Mouse (Mus musculus): ENCODE data around the gene Pin1. TPM values are rescaled to one million over a fixed set of nuclear protein-coding genes. Genes with fewer than 3 reads are reported as not detected.
A peak's percentile ranks its signal among the peaks of the same experiment; 100 is the strongest.

The Pin1 gene
- total and polyA plus RNA-seq, 2 experiments from 2014 or later: 38.8 to 62.0 TPM

- DNase-seq (no peak), ATAC-seq (peak; percentile 8; the same call in 1 of the 2 replicates)
- 5% methylated on average over 8 of the region's 8 CpGs for WGBS
- no peaks in the 10 kb centered on the region for H3K9me3 ChIP-seq (ENCODE audit: low read length)
- no peaks in the 10 kb centered on the region for H3K27me3 ChIP-seq (ENCODE audit: insufficient read depth, low read length)
- no peak overlapping the region for H3K9ac ChIP-seq
- H3K4me1 ChIP-seq (ENCODE audit: insufficient read depth): 0 out of 2 replicates have a peak, but pooled peaks cover 4% of the 10 kb centered on the region
- H3K4me3 ChIP-seq (ENCODE audit: low read depth, low read length): no peak overlapping the region
- TF ChIP-seq CTCF (IDR thresholded peaks at IDR 0.05; ENCODE audit: low read depth): no peak
- peaks cover 57% of the 10 kb centered on the region for H3K36me3 ChIP-seq (ENCODE audit: insufficient read depth)
- H3K27ac ChIP-seq (ENCODE audit: low read depth, low read length): peak overlapping the region; percentile 40; the same call in 1 of the 2 replicates
- H3K4me2 ChIP-seq (ENCODE audit: low read depth): no peak overlapping the region
Measured at GRCm38 (mm10) chr9:20665925-20666324, 14.0 kb downstream of the Pin1 start.

DNA sequence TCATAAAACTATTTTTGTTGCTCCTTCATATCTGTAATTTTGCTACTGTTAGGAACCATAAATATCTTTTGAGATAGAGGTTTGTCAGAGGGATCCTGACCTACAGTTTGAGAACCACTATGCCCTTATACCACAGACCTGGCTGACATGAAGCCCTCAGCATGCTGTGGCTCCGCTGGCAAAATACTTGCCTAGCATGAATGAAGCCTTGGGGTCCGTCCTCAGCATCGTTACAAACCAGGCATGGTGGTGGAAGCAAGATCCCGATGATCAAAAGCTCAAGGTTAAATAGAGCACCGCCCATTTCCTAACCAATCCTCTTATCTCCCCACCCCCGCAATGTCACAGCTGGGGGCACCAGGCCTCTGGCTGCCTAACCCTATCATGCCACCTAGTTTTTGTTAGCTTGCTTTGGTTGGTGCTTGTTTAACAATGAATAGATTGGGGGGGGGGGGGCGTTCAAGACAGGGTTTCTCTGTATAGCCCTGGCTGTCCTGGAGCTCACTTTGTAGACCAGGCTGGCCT lies 14.7 kb downstream of the Pin1 start:
- WGBS: 14% methylated on average over 7 of the region's 7 CpGs
- H3K36me3 ChIP-seq (ENCODE audit: insufficient read depth): peaks cover 57% of the 10 kb centered on the region
- 0 out of 2 replicates have a peak, but pooled peaks cover 4% of the 10 kb centered on the region for H3K4me1 ChIP-seq (ENCODE audit: insufficient read depth)
- H3K9ac ChIP-seq: no peak overlapping the region
- no peak overlapping the region for H3K4me2 ChIP-seq (ENCODE audit: low read depth)
- no peak overlapping the region for H3K4me3 ChIP-seq (ENCODE audit: low read depth, low read length)
- H3K27me3 ChIP-seq (ENCODE audit: insufficient read depth, low read length): no peaks in the 10 kb centered on the region
- no peak overlapping the region for H3K27ac ChIP-seq (ENCODE audit: low read depth, low read length)
- no peak for TF ChIP-seq CTCF (IDR thresholded peaks at IDR 0.05; ENCODE audit: low read depth)
- DNase-seq (no peak), ATAC-seq (no peak)
- H3K9me3 ChIP-seq (ENCODE audit: low read length): no peaks in the 10 kb centered on the region

DNA sequence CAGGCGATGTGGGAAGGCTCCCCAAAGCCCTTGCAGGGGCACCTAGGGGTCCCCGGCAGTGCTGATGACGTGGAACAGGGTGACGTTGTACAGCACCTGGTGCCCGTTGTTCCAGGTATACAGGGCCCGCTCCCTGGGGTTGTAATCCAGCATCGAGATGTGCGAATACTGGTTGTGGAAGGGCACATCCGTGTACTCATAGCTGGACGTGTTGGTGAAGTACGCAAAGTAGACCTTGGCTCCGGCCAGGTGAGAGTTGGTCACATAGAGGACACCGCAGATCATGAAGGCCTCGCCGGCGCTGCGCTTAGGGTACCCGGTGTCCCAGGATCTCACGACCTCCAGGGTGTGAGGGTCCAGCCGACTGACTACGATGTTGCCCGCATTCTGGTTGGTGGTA lies 16.2 kb downstream of the Pin1 start:
- DNase-seq (no peak), ATAC-seq (no peak)
- 94% methylated on average over 22 of the region's 22 CpGs for WGBS
- no peak overlapping the region for H3K4me2 ChIP-seq (ENCODE audit: low read depth)
- H3K9me3 ChIP-seq (ENCODE audit: low read length): no peaks in the 10 kb centered on the region
- H3K4me3 ChIP-seq (ENCODE audit: low read depth, low read length): no peak overlapping the region
- H3K27ac ChIP-seq (ENCODE audit: low read depth, low read length): no peak overlapping the region
- no peak overlapping the region for H3K9ac ChIP-seq
- H3K27me3 ChIP-seq (ENCODE audit: insufficient read depth, low read length): no peaks in the 10 kb centered on the region
- peaks cover 51% of the 10 kb centered on the region for H3K36me3 ChIP-seq (ENCODE audit: insufficient read depth)
- 0 out of 2 replicates have a peak, but pooled peaks cover 4% of the 10 kb centered on the region for H3K4me1 ChIP-seq (ENCODE audit: insufficient read depth)
- no peak for TF ChIP-seq CTCF (IDR thresholded peaks at IDR 0.05; ENCODE audit: low read depth)

DNA sequence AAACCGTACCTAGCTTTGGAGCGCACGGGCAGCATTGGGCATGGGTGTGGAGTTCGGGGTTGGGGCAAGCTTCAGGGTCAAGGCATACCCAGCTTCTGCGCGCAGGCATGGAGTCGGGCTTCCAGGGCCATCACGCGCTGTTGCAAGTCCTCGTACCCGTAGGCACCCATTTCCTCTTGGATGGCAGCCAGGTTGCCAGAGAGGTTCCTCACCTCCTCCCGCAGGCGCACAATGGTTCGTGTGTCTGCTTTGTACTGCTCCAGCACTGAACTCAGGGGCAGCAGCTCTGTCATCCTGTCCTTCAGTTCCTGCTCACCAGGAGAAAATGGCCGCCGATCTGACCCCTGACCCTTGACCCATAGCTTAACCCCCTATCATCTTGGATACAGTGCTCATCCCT lies 20.2 kb downstream of the Pin1 start:
- Histone ChIP-seq H3K36me3 (ENCODE audit: insufficient read depth) (peaks cover 29% of the 10 kb centered on the region), H3K4me3 (ENCODE audit: low read depth, low read length) (no peak overlapping the region), H3K27ac (ENCODE audit: low read depth, low read length) (no peak overlapping the region), H3K9me3 (ENCODE audit: low read length) (no peaks in the 10 kb centered on the region), H3K27me3 (ENCODE audit: insufficient read depth, low read length) (no peaks in the 10 kb centered on the region), H3K9ac (no peak overlapping the region), H3K4me1 (ENCODE audit: insufficient read depth) (no peaks in the 10 kb centered on the region), H3K4me2 (ENCODE audit: low read depth) (no peak overlapping the region)
- no peak for ATAC-seq
- 76% methylated on average over 16 of the region's 16 CpGs for WGBS
- DNase-seq: no peak
- TF ChIP-seq CTCF (IDR thresholded peaks at IDR 0.05; ENCODE audit: low read depth): no peak

DNA sequence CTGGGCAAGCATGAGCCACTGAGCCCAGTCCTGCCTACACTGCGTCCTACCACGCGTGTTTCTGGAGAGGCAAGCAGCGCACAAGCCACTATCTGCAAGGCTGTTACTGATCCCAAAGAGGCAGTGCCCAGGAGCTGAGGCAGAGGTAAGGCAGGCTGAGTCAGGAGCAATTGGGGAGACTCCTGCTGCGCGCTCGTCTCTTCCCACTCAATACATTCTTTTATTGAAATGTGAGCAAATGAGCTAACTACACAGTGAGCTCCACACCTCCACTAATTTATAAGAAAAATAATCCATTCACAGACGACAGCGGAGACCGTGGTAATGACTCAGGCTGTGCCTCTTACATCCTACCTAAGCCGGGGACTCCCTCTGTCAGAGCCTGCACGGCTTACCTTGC lies 26.0 kb downstream of the Pin1 start:
- H3K4me3 ChIP-seq (ENCODE audit: low read depth, low read length): no peak overlapping the region
- H3K9me3 ChIP-seq (ENCODE audit: low read length): no peaks in the 10 kb centered on the region
- WGBS: 78% methylated on average over 12 of the region's 12 CpGs
- H3K36me3 ChIP-seq (ENCODE audit: insufficient read depth): no peaks in the 10 kb centered on the region; the same call in 1 of the 2 replicates
- no peaks in the 10 kb centered on the region for H3K4me1 ChIP-seq (ENCODE audit: insufficient read depth)
- DNase-seq (no peak), ATAC-seq (no peak)
- no peaks in the 10 kb centered on the region for H3K27me3 ChIP-seq (ENCODE audit: insufficient read depth, low read length)
- no peak overlapping the region for H3K4me2 ChIP-seq (ENCODE audit: low read depth)
- H3K27ac ChIP-seq (ENCODE audit: low read depth, low read length): no peak overlapping the region
- no peak overlapping the region for H3K9ac ChIP-seq
- no peak for TF ChIP-seq CTCF (IDR thresholded peaks at IDR 0.05; ENCODE audit: low read depth)

- peak overlapping the region; percentile 57 for H3K27ac ChIP-seq (ENCODE audit: low read depth, low read length)
- no peak overlapping the region for H3K9ac ChIP-seq
- no peak for TF ChIP-seq CTCF (IDR thresholded peaks at IDR 0.05; ENCODE audit: low read depth)
- peak; percentile 60 for ATAC-seq
- H3K36me3 ChIP-seq (ENCODE audit: insufficient read depth): no peaks in the 10 kb centered on the region
- 17% methylated on average over 9 of the region's 9 CpGs for WGBS
- no peaks in the 10 kb centered on the region for H3K27me3 ChIP-seq (ENCODE audit: insufficient read depth, low read length)
- H3K4me2 ChIP-seq (ENCODE audit: low read depth): no peak overlapping the region
- no peaks in the 10 kb centered on the region for H3K9me3 ChIP-seq (ENCODE audit: low read length)
- H3K4me1 ChIP-seq (ENCODE audit: insufficient read depth): no peaks in the 10 kb centered on the region
- DNase-seq: no peak
- H3K4me3 ChIP-seq (ENCODE audit: low read depth, low read length): no peak overlapping the region
Measured at GRCm38 (mm10) chr9:20680378-20680958, 28.6 kb downstream of the Pin1 start.

GRCm38 (mm10) chr9:20681546-20682388 lies 29.9 kb downstream of the Pin1 start:
- no peak overlapping the region for H3K4me3 ChIP-seq (ENCODE audit: low read depth, low read length)
- no peak overlapping the region for H3K4me2 ChIP-seq (ENCODE audit: low read depth)
- H3K36me3 ChIP-seq (ENCODE audit: insufficient read depth): no peaks in the 10 kb centered on the region
- WGBS: 34% methylated on average over 6 of the region's 7 CpGs
- no peaks in the 10 kb centered on the region for H3K9me3 ChIP-seq (ENCODE audit: low read length)
- DNase-seq (no peak), ATAC-seq (peak; percentile 30; the same call in 1 of the 2 replicates)
- H3K9ac ChIP-seq: no peak overlapping the region
- no peaks in the 10 kb centered on the region for H3K27me3 ChIP-seq (ENCODE audit: insufficient read depth, low read length)
- H3K27ac ChIP-seq (ENCODE audit: low read depth, low read length): no peak overlapping the region; the same call in 1 of the 2 replicates
- TF ChIP-seq CTCF (IDR thresholded peaks at IDR 0.05; ENCODE audit: low read depth): no peak
- H3K4me1 ChIP-seq (ENCODE audit: insufficient read depth): no peaks in the 10 kb centered on the region

Measured in forebrain, postnatal 0 days (tissue).